Mouse (Mus musculus): ENCODE measurements around the gene P4ha3. TPM values are rescaled to one million over a fixed set of nuclear protein-coding genes. Genes with fewer than 3 reads are reported as not detected.

P4ha3 gene
- polyA plus RNA-seq, 1 experiment from 2014 or later = 24.0 TPM

DNA sequence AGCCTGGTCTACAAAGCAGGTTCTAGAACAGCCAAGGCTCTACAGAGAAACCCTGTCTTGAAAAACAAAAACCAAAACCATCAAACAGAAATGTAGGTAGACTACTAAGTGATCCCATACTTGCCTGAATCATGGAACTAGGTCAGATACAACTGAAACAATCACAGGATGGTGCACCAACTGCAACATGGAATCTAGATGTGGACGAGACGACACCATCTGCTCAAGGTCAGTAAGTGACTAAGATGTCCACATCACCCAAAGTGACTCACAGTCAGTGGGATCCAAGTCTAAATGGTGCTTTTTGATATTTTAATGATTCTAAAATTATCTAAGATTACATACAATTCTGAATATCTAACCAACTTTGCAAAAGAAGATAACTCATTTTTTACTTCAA, 50.6 kb downstream of the P4ha3 start:
- no peak for ATAC-seq (ENCODE audit: insufficient number of reproducible peaks, low FRiP score, low TSS enrichment, low read depth)
- WGBS = 95% methylated on average over 2 of the region's 2 CpGs
- Histone ChIP-seq H3K4me1 (no peaks in the 10 kb centered on the region), H3K4me3 (no peak overlapping the region), H3K9me3 (no peaks in the 10 kb centered on the region), H3K27ac (no peak overlapping the region), H3K4me2 (no peak overlapping the region), H3K36me3 (peaks cover 88% of the 10 kb centered on the region), H3K9ac (no peak overlapping the region), H3K27me3 (no peaks in the 10 kb centered on the region)

DNA sequence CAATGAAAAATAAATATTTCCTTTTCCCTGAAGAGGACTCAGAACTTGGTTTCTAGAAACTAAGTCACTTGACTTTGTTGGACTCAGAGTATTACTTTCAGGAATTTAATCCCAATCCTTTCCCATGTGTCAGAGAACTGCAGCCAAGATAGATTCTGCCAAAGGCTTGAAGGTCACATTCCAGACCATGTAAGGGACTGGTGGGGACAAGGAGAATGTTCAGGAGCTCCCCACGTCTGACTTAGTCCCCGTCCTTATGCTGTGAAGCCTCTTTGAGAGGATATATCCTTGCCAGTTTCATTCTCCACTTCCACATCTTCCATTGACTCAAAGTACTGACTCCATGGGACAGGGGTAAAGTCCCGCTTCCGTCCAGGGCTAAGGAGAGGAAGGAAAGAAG, 69.7 kb downstream of the P4ha3 start:
- no peak overlapping the region for H3K27ac ChIP-seq
- H3K27me3 ChIP-seq = no peaks in the 10 kb centered on the region
- 87% methylated on average over 4 of the region's 4 CpGs for WGBS
- no peak overlapping the region for H3K4me2 ChIP-seq
- no peaks in the 10 kb centered on the region for H3K9me3 ChIP-seq
- H3K4me3 ChIP-seq = no peak overlapping the region
- no peak for ATAC-seq (ENCODE audit: insufficient number of reproducible peaks, low FRiP score, low TSS enrichment, low read depth)
- H3K36me3 ChIP-seq = peaks cover 10% of the 10 kb centered on the region
- no peak overlapping the region for H3K9ac ChIP-seq
- no peaks in the 10 kb centered on the region for H3K4me1 ChIP-seq

DNA sequence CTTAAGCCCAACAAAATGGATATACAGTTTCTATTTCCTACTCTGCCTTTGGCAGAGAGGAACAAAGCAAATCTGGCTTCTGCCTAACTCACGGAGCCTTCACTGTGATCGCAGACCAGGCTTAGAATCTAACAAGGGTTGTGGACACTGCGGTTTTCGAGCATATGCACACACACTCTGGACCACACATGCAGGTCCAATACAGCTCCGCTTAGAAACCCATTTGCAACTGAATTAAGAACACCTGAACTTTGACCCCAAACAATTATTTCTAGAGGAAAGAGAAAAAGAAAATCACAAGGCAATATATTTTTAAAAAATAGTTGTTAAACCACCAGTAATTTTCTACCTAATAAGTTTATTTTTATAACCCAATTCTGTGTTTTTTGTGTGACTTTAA, 71.0 kb downstream of the P4ha3 start:
- Histone ChIP-seq H3K4me3 (no peak overlapping the region), H3K36me3 (peaks cover 6% of the 10 kb centered on the region), H3K27ac (no peak overlapping the region), H3K27me3 (no peaks in the 10 kb centered on the region), H3K4me1 (no peaks in the 10 kb centered on the region), H3K4me2 (no peak overlapping the region), H3K9me3 (no peaks in the 10 kb centered on the region), H3K9ac (no peak overlapping the region)
- ATAC-seq (ENCODE audit: insufficient number of reproducible peaks, low FRiP score, low TSS enrichment, low read depth) = no peak
- WGBS = 80% methylated on average over 5 of the region's 5 CpGs

DNA sequence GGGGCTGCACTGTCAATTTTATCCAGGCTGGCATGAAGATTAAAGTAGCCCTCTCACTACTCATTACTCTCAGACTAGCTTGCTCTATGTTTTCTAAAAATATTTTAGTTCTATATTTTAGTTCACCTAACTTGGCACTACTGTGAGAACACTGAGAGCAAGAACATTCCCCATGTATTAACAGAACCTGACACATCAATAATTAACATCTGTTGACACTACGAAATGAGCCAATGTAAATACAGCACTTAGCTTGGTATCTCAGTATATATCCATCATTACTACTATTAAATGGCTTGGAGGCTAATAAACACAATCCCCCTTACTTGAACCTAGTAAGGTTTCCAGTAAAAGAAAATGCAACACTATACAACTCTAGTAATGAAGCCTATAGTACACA, 71.4 kb downstream of the P4ha3 start:
- 85% methylated on average over 1 of the region's 1 CpGs for WGBS
- Histone ChIP-seq H3K27ac (no peak overlapping the region), H3K9ac (no peak overlapping the region), H3K4me3 (no peak overlapping the region), H3K27me3 (no peaks in the 10 kb centered on the region), H3K36me3 (0 out of 2 replicates have a peak, but pooled peaks cover 4% of the 10 kb centered on the region), H3K4me2 (no peak overlapping the region), H3K4me1 (no peaks in the 10 kb centered on the region), H3K9me3 (no peaks in the 10 kb centered on the region)
- no peak for ATAC-seq (ENCODE audit: insufficient number of reproducible peaks, low FRiP score, low TSS enrichment, low read depth)

DNA sequence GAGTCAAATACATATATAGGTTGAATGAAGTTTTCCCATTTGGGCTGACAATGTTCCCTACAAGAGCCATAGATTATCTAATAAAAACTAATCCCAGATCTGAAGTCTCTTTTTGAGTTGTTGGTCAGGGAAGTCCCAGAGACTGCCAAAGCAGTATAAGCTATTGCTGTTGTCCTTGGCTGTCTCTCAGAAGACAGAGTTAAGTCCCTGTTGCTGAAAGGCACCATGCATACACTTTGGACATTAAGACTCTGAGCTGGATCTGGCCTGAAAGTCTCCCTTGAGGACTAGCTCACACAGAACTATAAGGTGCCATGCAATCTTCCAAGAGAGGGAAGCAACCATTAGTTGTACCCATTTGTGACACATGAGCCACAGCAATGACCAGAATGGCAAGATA, 72.5 kb downstream of the P4ha3 start:
- H3K4me1 ChIP-seq = no peaks in the 10 kb centered on the region
- no peak overlapping the region for H3K9ac ChIP-seq
- no peak overlapping the region for H3K27ac ChIP-seq
- H3K27me3 ChIP-seq = no peaks in the 10 kb centered on the region
- H3K4me2 ChIP-seq = no peak overlapping the region
- ATAC-seq (ENCODE audit: insufficient number of reproducible peaks, low FRiP score, low TSS enrichment, low read depth) = no peak
- H3K4me3 ChIP-seq = no peak overlapping the region
- 0 out of 2 replicates have a peak, but pooled peaks cover 4% of the 10 kb centered on the region for H3K36me3 ChIP-seq
- H3K9me3 ChIP-seq = no peaks in the 10 kb centered on the region

DNA sequence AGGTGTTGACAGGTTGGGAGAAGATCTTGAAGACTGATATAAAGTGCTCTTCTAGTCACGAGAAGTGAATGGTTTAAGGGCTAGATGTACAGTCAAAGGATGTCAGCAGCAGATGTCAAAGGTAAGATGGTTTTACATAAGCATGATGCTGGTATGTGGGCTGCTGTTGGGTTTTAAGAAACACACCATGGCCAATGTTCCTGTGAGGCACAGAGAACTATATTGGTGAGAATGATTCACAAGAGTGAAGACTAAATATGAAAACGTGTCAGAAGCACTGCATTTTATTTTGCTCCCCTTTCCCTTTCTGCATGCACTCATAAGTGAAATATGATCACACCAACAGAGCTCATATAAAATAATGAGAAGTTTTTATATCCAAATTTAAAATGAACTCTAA, 77.8 kb downstream of the P4ha3 start:
- no peak overlapping the region for H3K27ac ChIP-seq
- no peaks in the 10 kb centered on the region for H3K9me3 ChIP-seq
- H3K4me2 ChIP-seq = no peak overlapping the region
- H3K27me3 ChIP-seq = no peaks in the 10 kb centered on the region
- no peak overlapping the region for H3K9ac ChIP-seq
- 67% methylated on average over 2 of the region's 2 CpGs for WGBS
- no peak overlapping the region for H3K4me3 ChIP-seq
- no peaks in the 10 kb centered on the region for H3K36me3 ChIP-seq
- H3K4me1 ChIP-seq = no peaks in the 10 kb centered on the region
- no peak for ATAC-seq (ENCODE audit: insufficient number of reproducible peaks, low FRiP score, low TSS enrichment, low read depth)

DNA sequence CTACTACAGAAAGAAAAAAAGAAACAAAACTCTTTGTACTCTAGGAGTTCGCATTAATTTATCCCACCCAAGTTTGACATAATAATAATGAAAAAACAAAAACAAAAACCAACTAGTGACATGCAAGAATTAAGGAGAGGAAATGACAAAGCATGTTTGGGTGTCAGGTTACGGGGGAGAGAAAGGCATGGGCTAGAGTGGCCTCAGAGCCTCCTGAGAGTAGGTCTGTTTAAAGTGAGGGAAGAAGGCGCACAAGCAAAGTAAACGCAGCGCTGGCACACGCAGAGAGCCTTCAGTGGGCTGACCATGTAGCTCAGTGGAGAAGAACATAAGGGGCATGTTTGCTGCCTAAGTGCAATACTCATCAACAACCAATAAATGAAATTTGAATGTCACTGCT, 79.6 kb downstream of the P4ha3 start:
- no peak overlapping the region for H3K4me2 ChIP-seq
- no peak overlapping the region for H3K27ac ChIP-seq
- 40% methylated on average over 6 of the region's 6 CpGs for WGBS
- no peak overlapping the region for H3K4me3 ChIP-seq
- no peak overlapping the region for H3K9ac ChIP-seq
- no peaks in the 10 kb centered on the region for H3K36me3 ChIP-seq
- H3K4me1 ChIP-seq = peaks cover 6% of the 10 kb centered on the region; the same call in 1 of the 2 replicates
- ATAC-seq (ENCODE audit: insufficient number of reproducible peaks, low FRiP score, low TSS enrichment, low read depth) = no peak
- no peaks in the 10 kb centered on the region for H3K9me3 ChIP-seq
- no peaks in the 10 kb centered on the region for H3K27me3 ChIP-seq

Other genes starting within 250 kb of the P4ha3 start
- gene Pold3, start 164.0 kb upstream of the P4ha3 start, polyA plus RNA-seq (2015; fragmentation: Nextera tagmentation; extraction: Ambion mirVana) = 50.0 and 52.6 TPM in 2 replicates
- 20.1 and 20.4 TPM in 2 replicates for gene Lipt2, start 126.2 kb upstream of the P4ha3 start, polyA plus RNA-seq (2015; fragmentation: Nextera tagmentation; extraction: Ambion mirVana)
- 14.3 and 16.9 TPM in 2 replicates for gene Kcne3, start 109.0 kb upstream of the P4ha3 start, polyA plus RNA-seq (2015; fragmentation: Nextera tagmentation; extraction: Ambion mirVana)
- gene Pgm2l1, start 58.1 kb upstream of the P4ha3 start, polyA plus RNA-seq (2015; fragmentation: Nextera tagmentation; extraction: Ambion mirVana) = 2.1 and 3.1 TPM in 2 replicates
- gene C2cd3, start 86.7 kb downstream of the P4ha3 start, polyA plus RNA-seq (2015; fragmentation: Nextera tagmentation; extraction: Ambion mirVana) = 16.8 and 19.7 TPM in 2 replicates
- gene Ppme1, start 86.8 kb downstream of the P4ha3 start, polyA plus RNA-seq (2015; fragmentation: Nextera tagmentation; extraction: Ambion mirVana) = 55.3 and 56.0 TPM in 2 replicates
- 0.28 and 0.79 TPM in 2 replicates for gene Ucp3, start 187.5 kb downstream of the P4ha3 start, polyA plus RNA-seq (2015; fragmentation: Nextera tagmentation; extraction: Ambion mirVana)
- gene Ucp2, start 207.8 kb downstream of the P4ha3 start, polyA plus RNA-seq (2015; fragmentation: Nextera tagmentation; extraction: Ambion mirVana) = 141 and 187 TPM in 2 replicates
- 0.27 and 0.38 TPM in 2 replicates for gene Dnajb13, start 229.4 kb downstream of the P4ha3 start, polyA plus RNA-seq (2015; fragmentation: Nextera tagmentation; extraction: Ambion mirVana)

All from limb, embryonic 15.5 days (tissue).